Comparison of ENCODE assay signal across 8 mouse cellular contexts in the genomic region with DNA sequence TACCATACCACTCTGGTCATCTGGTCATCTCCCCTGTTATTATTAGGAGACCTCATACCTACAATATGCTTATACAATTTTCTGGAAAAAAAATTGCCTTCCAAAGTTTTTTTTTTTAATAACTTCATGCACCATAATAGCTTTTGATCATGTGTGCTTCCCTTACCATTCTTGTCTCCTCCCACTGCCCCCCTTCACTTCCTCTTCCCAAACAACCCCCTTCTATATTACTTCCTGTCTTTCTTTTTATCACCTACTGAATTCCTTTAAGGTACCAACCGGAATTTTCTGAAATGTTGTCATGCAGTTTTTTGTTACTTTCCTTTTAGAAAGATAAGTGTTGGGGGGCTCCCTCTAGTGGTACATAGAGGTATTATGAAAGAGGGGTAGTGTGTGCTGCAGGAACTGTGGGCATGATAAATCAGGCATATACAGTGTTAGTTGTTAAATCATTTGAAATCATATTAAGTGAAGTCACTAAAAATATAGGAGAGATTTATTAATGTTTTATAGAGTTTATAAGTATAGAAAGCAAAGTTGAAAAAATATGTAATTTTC. TPM values are rescaled to one million over a fixed set of nuclear protein-coding genes. Genes with fewer than 3 reads are reported as not detected.
DNase-seq lines count a peak whose midpoint lies in the region; ATAC-seq and TF ChIP-seq lines count a peak whose summit lies in the region.

No protein-coding gene starts in this region.

- TF ChIP-seq EP300 in liver, embryonic 14.5 days (IDR thresholded peaks at IDR 0.05; ENCODE audit: low read depth): no peak

- TF ChIP-seq CTCF in liver, embryonic 14.5 days (IDR thresholded peaks at IDR 0.05; ENCODE audit: low read depth): peak; percentile 71

- H3K4me3 ChIP-seq in forebrain, embryonic 12.5 days (replicated peaks): no peak overlapping the region
- no peak overlapping the region for H3K4me3 ChIP-seq in forebrain, embryonic 10.5 days
- no peak overlapping the region for H3K4me3 ChIP-seq in liver, embryonic 14.5 days (ENCODE audit: insufficient read depth in 1 of 2, low read depth in 2 of 2, low read length in 2 of 2)
- H3K4me3 ChIP-seq in liver, embryonic 12.5 days: no peak overlapping the region
- H3K4me3 ChIP-seq in forebrain, embryonic 15.5 days: no peak overlapping the region

- no peak for DNase-seq in forebrain, embryonic 10.5 days (ENCODE audit: extremely low spot score, low spot score)
- peak; percentile 46 to 59 (median 50) for DNase-seq in liver, embryonic 14.5 days (ENCODE audit: low read depth in 3 of 3, low spot score in 3 of 3)
- DNase-seq in Muller cell, postnatal 12 days (ENCODE audit: inconsistent ontology term): peak; percentile 37
- peak; percentile 59 to 79 for DNase-seq in left cerebral cortex, postnatal 25 days (ENCODE audit: low spot score in 2 of 2)
- peak; percentile 35 to 67 for DNase-seq in spleen, postnatal 36 days (ENCODE audit: low spot score in 2 of 2)

- no peaks in the 10 kb centered on the region for H3K9me3 ChIP-seq in forebrain, embryonic 12.5 days
- H3K9me3 ChIP-seq in forebrain, embryonic 10.5 days: no peaks in the 10 kb centered on the region
- no peaks in the 10 kb centered on the region for H3K9me3 ChIP-seq in liver, embryonic 14.5 days (ENCODE audit: control insufficient read depth, low read length)
- H3K9me3 ChIP-seq in liver, embryonic 12.5 days (replicated peaks): no peaks in the 10 kb centered on the region
- H3K9me3 ChIP-seq in forebrain, embryonic 15.5 days: no peaks in the 10 kb centered on the region

- intact Hi-C loops in left cerebral cortex, postnatal 25 days (cut with DNase I): loop anchor here (2.0 to 5.0 kb wide), 2 partner anchors 201 to 793 kb away; no protein-coding TSS in a partner anchor

- no peak overlapping the region for H3K9ac ChIP-seq in forebrain, embryonic 12.5 days
- H3K9ac ChIP-seq in liver, embryonic 14.5 days (replicated peaks): no peak overlapping the region
- no peak overlapping the region for H3K9ac ChIP-seq in liver, embryonic 12.5 days
- H3K9ac ChIP-seq in forebrain, embryonic 15.5 days (replicated peaks): no peak overlapping the region

- H3K4me2 ChIP-seq in forebrain, embryonic 12.5 days: no peak overlapping the region
- no peak overlapping the region for H3K4me2 ChIP-seq in liver, embryonic 14.5 days (ENCODE audit: low read depth)
- no peak overlapping the region for H3K4me2 ChIP-seq in liver, embryonic 12.5 days
- no peak overlapping the region for H3K4me2 ChIP-seq in forebrain, embryonic 15.5 days (replicated peaks)

- H3K27ac ChIP-seq in forebrain, embryonic 12.5 days: no peak overlapping the region
- no peak overlapping the region for H3K27ac ChIP-seq in forebrain, embryonic 10.5 days
- H3K27ac ChIP-seq in liver, embryonic 14.5 days: no peak overlapping the region
- H3K27ac ChIP-seq in liver, embryonic 12.5 days: no peak overlapping the region
- no peak overlapping the region for H3K27ac ChIP-seq in forebrain, embryonic 15.5 days (replicated peaks)

- H3K4me1 ChIP-seq in forebrain, embryonic 12.5 days: no peaks in the 10 kb centered on the region
- no peaks in the 10 kb centered on the region for H3K4me1 ChIP-seq in forebrain, embryonic 10.5 days
- H3K4me1 ChIP-seq in liver, embryonic 14.5 days (replicated peaks; ENCODE audit: control insufficient read depth in 2 of 2, insufficient read depth in 2 of 2, low read length in 1 of 2): no peaks in the 10 kb centered on the region
- peaks cover 8% of the 10 kb centered on the region; the same call in 1 of the 2 replicates for H3K4me1 ChIP-seq in liver, embryonic 12.5 days
- H3K4me1 ChIP-seq in forebrain, embryonic 15.5 days: no peaks in the 10 kb centered on the region

- no peaks in the 10 kb centered on the region for H3K27me3 ChIP-seq in forebrain, embryonic 12.5 days
- no peaks in the 10 kb centered on the region for H3K27me3 ChIP-seq in forebrain, embryonic 10.5 days (ENCODE audit: poor library complexity, severe bottlenecking)
- no peaks in the 10 kb centered on the region for H3K27me3 ChIP-seq in liver, embryonic 14.5 days (ENCODE audit: control insufficient read depth, insufficient read depth, low read length)
- H3K27me3 ChIP-seq in liver, embryonic 12.5 days (replicated peaks): no peaks in the 10 kb centered on the region
- H3K27me3 ChIP-seq in forebrain, embryonic 15.5 days: no peaks in the 10 kb centered on the region

- 22% methylated on average over 1 of the region's 1 CpGs for WGBS in forebrain, embryonic 12.5 days
- WGBS in forebrain, embryonic 10.5 days: 22% methylated on average over 1 of the region's 1 CpGs
- WGBS in liver, embryonic 14.5 days (ENCODE audit: insufficient replicate concordance): 6% methylated on average over 1 of the region's 1 CpGs
- 17% methylated on average over 1 of the region's 1 CpGs for WGBS in liver, embryonic 12.5 days (ENCODE audit: insufficient replicate concordance)
- WGBS in forebrain, embryonic 15.5 days: 6% methylated on average over 1 of the region's 1 CpGs

- ATAC-seq in forebrain, embryonic 12.5 days (ENCODE audit: low FRiP score): 0 out of 2 replicates have a peak, but pooled peaks have one; percentile 49
- ATAC-seq in liver, embryonic 14.5 days (ENCODE audit: insufficient read depth): no peak
- ATAC-seq in liver, embryonic 12.5 days: no peak
- ATAC-seq in forebrain, embryonic 15.5 days (replicated peaks): peak; percentile 64; the same call in 1 of the 2 replicates

- H3K36me3 ChIP-seq in forebrain, embryonic 12.5 days (replicated peaks): peaks cover 3% of the 10 kb centered on the region; the same call in 1 of the 2 replicates
- peaks cover 22% of the 10 kb centered on the region for H3K36me3 ChIP-seq in forebrain, embryonic 10.5 days (replicated peaks)
- peaks cover 90% of the 10 kb centered on the region for H3K36me3 ChIP-seq in liver, embryonic 14.5 days (replicated peaks; ENCODE audit: control insufficient read depth, insufficient read depth, low read depth)
- H3K36me3 ChIP-seq in liver, embryonic 12.5 days: peaks cover 98% of the 10 kb centered on the region
- H3K36me3 ChIP-seq in forebrain, embryonic 15.5 days: peaks cover 4% of the 10 kb centered on the region; the same call in 1 of the 2 replicates

RNA-seq across cellular contexts. Expression of a gene that starts 55.8 kb away (rescaled TPM):
- 16.6 and 17.1 TPM in 2 replicates for polyA plus RNA-seq in forebrain, embryonic 12.5 days (2016; fragmentation: Nextera tagmentation; extraction: Ambion mirVana)
- 7.0 and 7.9 TPM in 2 replicates for polyA plus RNA-seq in forebrain, embryonic 10.5 days (2016; fragmentation: Nextera tagmentation; extraction: Ambion mirVana)
- polyA plus RNA-seq in liver, embryonic 14.5 days (2012; rRNA removed): 0.59 and 0.86 TPM in 2 replicates
- 0.49 and 0.77 TPM in 2 replicates for polyA plus RNA-seq in liver, embryonic 14.5 days (2014; fragmentation: Nextera tagmentation; extraction: Ambion mirVana)
- 1.3 and 1.8 TPM in 2 replicates for polyA plus RNA-seq in liver, embryonic 12.5 days (2016; fragmentation: Nextera tagmentation; extraction: Ambion mirVana)
- polyA plus RNA-seq in forebrain, embryonic 15.5 days (2015; fragmentation: Nextera tagmentation; extraction: Ambion mirVana): 21.7 and 22.1 TPM in 2 replicates
- total RNA-seq in left cerebral cortex, postnatal 25 days (2021): 10 to 100 TPM; 27.7 to 28.3 TPM

RNA-seq across cellular contexts. Expression of a gene that starts 58.1 kb away (rescaled TPM):
- 9.2 TPM in 2 replicates for polyA plus RNA-seq in forebrain, embryonic 12.5 days (2016; fragmentation: Nextera tagmentation; extraction: Ambion mirVana)
- polyA plus RNA-seq in forebrain, embryonic 10.5 days (2016; fragmentation: Nextera tagmentation; extraction: Ambion mirVana): 8.7 and 8.8 TPM in 2 replicates
- 10.6 and 14.0 TPM in 2 replicates for polyA plus RNA-seq in liver, embryonic 14.5 days (2012; rRNA removed)
- 30.2 and 34.3 TPM in 2 replicates for polyA plus RNA-seq in liver, embryonic 14.5 days (2014; fragmentation: Nextera tagmentation; extraction: Ambion mirVana)
- 57.2 and 59.8 TPM in 2 replicates for polyA plus RNA-seq in liver, embryonic 12.5 days (2016; fragmentation: Nextera tagmentation; extraction: Ambion mirVana)
- 8.4 TPM in 2 replicates for polyA plus RNA-seq in forebrain, embryonic 15.5 days (2015; fragmentation: Nextera tagmentation; extraction: Ambion mirVana)
- 10 to 100 TPM; 12.7 to 13.2 TPM for total RNA-seq in left cerebral cortex, postnatal 25 days (2021)

Comparison
In these comparisons a context has a peak if more than half of its experiments do, and no peak if none do; other contexts are left out.
1. ATAC-seq: peak in forebrain, embryonic 12.5 days (single experiment) and forebrain, embryonic 15.5 days (single experiment); none in liver, embryonic 14.5 days (single experiment) and liver, embryonic 12.5 days (single experiment).